Mouse (Mus musculus) E14TG2a.4 (cell line): Measurements from ENCODE around the gene Otop2.
A peak's percentile ranks its signal among the peaks of the same experiment; 100 is the strongest.

Experiments
- H3K27me3 ChIP-seq: 2 replicates; pipeline ENCODE4 v1.6.1; 2014; ENCODE audit warnings: low read length, control low read depth; ENCODE audit not compliant: insufficient read depth
- H3K36me3 ChIP-seq: 2 replicates; pipeline ENCODE4 v1.6.1; 2014; ENCODE audit warnings: low read length, control low read depth; ENCODE audit not compliant: insufficient read depth
- H3K4me1 ChIP-seq: replicated peaks from 2 replicates; pipeline ENCODE4 v1.6.1; 2014; ENCODE audit warnings: low read depth, low read length, control low read depth
- H3K4me3 ChIP-seq: replicated peaks from 2 replicates; pipeline ENCODE4 v1.5.1; 2014; ENCODE audit warnings: mild to moderate bottlenecking, low read length
- H3K9me3 ChIP-seq: 2 replicates; pipeline ENCODE4 v1.6.1; 2014; ENCODE audit warnings: low read length, control low read depth
- CTCF ChIP-seq: conservative IDR thresholded peaks from 2 replicates; pipeline ENCODE4 v1.5.1; 2014; ENCODE audit warnings: low read length
- NANOG ChIP-seq: IDR thresholded peaks from 2 replicates; pipeline ENCODE4 v1.6.1; 2014; ENCODE audit warnings: borderline replicate concordance, low read length, mixed read lengths
- POU5F1 ChIP-seq: IDR thresholded peaks from 2 replicates; pipeline ENCODE4 v1.6.1; 2014; ENCODE audit warnings: low read length, borderline replicate concordance

Otop2 gene

DNA sequence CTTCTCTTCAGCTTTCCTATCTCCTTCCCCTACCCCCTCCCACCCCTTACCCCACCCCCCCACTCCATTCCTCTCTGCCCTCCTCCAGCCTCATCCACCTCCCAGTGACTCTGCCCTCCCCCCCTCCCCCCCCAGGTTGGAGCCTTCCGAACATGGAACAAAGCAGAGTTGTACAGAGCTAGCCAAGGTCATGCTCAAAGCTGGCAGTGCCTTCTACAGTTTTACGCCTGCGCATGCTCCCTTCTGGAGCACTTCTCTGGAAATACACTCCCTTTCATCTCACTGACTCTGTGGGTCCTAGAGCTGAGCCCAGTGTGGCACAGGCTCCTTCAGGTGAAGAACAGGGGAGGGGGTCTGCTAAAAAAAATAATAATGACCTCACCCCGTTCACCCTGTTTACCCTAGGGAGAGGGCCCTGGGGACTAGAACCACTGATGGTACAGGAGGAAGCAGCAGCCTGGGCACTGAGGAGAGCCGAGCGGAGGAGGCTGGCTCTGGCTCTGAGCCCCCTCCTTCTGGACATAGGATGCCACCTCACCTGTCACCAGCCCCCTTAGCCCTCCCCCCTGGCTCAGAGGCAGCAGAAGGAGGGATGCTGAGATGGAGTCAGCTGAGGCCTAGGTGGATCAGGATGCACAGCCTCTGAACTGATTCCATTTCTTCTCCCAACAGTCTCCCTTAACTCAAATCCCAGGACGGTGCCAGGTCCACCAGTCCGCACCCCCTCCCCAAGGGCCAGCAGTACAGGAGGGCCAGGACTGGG is 24.1 kb upstream of the Otop2 start:
- H3K4me3 ChIP-seq = no peak overlapping the region
- TF ChIP-seq POU5F1 (no peak), NANOG (no peak), CTCF (no peak)
- no peaks in the 10 kb centered on the region for H3K9me3 ChIP-seq
- H3K36me3 ChIP-seq = no peaks in the 10 kb centered on the region
- no peaks in the 10 kb centered on the region for H3K27me3 ChIP-seq
- H3K4me1 ChIP-seq = peaks cover 38% of the 10 kb centered on the region

GRCm38 (mm10) chr11:115283486-115283765 is 23.5 kb upstream of the Otop2 start:
- Histone ChIP-seq H3K27me3 (no peaks in the 10 kb centered on the region), H3K9me3 (no peaks in the 10 kb centered on the region), H3K4me1 (peaks cover 39% of the 10 kb centered on the region), H3K4me3 (no peak overlapping the region), H3K36me3 (no peaks in the 10 kb centered on the region)
- no peak for TF ChIP-seq CTCF
- TF ChIP-seq NANOG = no peak
- TF ChIP-seq POU5F1 = no peak

- no peaks in the 10 kb centered on the region for H3K9me3 ChIP-seq
- H3K4me3 ChIP-seq = no peak overlapping the region
- H3K4me1 ChIP-seq = peaks cover 39% of the 10 kb centered on the region
- H3K27me3 ChIP-seq = no peaks in the 10 kb centered on the region
- no peak for TF ChIP-seq NANOG
- no peak for TF ChIP-seq CTCF
- no peak for TF ChIP-seq POU5F1
- H3K36me3 ChIP-seq = no peaks in the 10 kb centered on the region
These were observed 22.9 kb upstream of the Otop2 start for GRCm38 (mm10) chr11:115283891-115284620.

GRCm38 (mm10) chr11:115285282-115285681 is 21.7 kb upstream of the Otop2 start:
- Histone ChIP-seq H3K27me3 (no peaks in the 10 kb centered on the region), H3K36me3 (no peaks in the 10 kb centered on the region), H3K4me1 (peaks cover 36% of the 10 kb centered on the region), H3K4me3 (no peak overlapping the region), H3K9me3 (no peaks in the 10 kb centered on the region)
- TF ChIP-seq CTCF (no peak), NANOG (no peak), POU5F1 (no peak)

GRCm38 (mm10) chr11:115286201-115286993 is 20.6 kb upstream of the Otop2 start:
- Histone ChIP-seq H3K4me3 (peak overlapping the region; percentile 45; the same call in 1 of the 2 replicates), H3K4me1 (peaks cover 41% of the 10 kb centered on the region), H3K27me3 (no peaks in the 10 kb centered on the region), H3K9me3 (no peaks in the 10 kb centered on the region), H3K36me3 (no peaks in the 10 kb centered on the region)
- TF ChIP-seq CTCF (no peak), NANOG (no peak), POU5F1 (no peak)

GRCm38 (mm10) chr11:115287386-115287785 is 19.6 kb upstream of the Otop2 start:
- H3K4me3 ChIP-seq = no peak overlapping the region
- no peaks in the 10 kb centered on the region for H3K27me3 ChIP-seq
- no peak for TF ChIP-seq POU5F1
- no peak for TF ChIP-seq CTCF
- TF ChIP-seq NANOG = no peak
- peaks cover 51% of the 10 kb centered on the region for H3K4me1 ChIP-seq
- no peaks in the 10 kb centered on the region for H3K36me3 ChIP-seq
- no peaks in the 10 kb centered on the region for H3K9me3 ChIP-seq

GRCm38 (mm10) chr11:115288305-115288704 is 18.7 kb upstream of the Otop2 start:
- peaks cover 59% of the 10 kb centered on the region for H3K4me1 ChIP-seq
- no peaks in the 10 kb centered on the region for H3K9me3 ChIP-seq
- TF ChIP-seq CTCF (no peak), NANOG (no peak), POU5F1 (no peak)
- H3K36me3 ChIP-seq = no peaks in the 10 kb centered on the region
- H3K4me3 ChIP-seq = no peak overlapping the region
- no peaks in the 10 kb centered on the region for H3K27me3 ChIP-seq

DNA sequence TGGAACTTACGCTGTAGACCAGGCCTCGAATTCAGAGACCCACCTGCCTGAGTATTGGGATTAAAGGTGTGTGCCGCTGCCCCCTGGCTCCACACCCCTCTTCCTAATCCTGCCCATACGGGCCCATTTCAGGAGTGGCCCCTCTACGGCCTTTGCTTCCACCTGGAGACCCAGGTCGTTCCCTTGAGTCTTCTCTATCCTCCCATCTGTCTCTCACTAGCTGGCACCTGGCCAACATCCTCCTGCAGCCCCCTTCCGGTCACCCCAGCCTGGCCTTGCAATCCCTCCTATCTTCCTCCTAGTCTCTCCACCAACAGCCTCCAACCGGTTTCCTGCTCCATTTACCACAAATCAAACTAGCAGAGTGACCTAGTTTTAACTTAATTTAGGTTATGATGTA is 17.1 kb upstream of the Otop2 start:
- Histone ChIP-seq H3K9me3 (no peaks in the 10 kb centered on the region), H3K4me3 (no peak overlapping the region), H3K4me1 (peaks cover 68% of the 10 kb centered on the region), H3K27me3 (no peaks in the 10 kb centered on the region), H3K36me3 (no peaks in the 10 kb centered on the region)
- TF ChIP-seq POU5F1 (no peak), NANOG (no peak), CTCF (no peak)
